9 mouse cellular contexts compared by ENCODE assay signal in the genomic region with DNA sequence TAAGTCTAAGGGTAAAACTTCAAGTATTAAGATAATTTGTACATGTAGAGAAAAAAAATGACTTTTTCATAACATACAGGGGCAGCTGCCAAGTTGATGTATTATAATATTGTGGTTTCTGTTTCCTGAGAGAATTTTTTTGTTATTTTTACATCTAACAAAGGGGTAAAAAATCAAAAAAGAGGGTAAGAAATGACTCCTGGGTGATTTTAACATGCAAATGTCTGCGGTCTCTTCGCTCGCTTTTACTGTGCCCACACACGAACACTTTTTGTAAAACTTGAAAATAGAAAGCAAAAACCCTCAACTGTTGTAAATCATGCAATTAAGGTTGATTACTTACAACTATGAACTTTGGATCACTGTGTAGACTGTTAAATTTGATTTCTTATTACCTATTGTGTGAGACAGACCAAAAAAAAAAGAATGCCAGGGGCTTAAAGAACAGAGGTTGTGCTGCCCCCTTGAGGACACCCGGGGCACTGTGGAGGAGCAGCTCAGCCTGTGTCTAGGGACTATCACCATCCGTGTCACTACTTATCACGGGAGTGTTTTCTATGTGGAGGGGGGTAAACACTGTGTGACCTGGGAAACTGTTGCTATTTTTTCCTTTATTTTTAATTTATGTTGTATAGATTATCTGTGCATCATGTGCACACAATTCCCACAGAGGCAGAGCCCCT. TPM values are rescaled to one million over a fixed set of nuclear protein-coding genes. Genes with fewer than 3 reads are reported as not detected.
A peak's percentile ranks its signal among the peaks of the same experiment; 100 is the strongest.
DNase-seq lines count a peak whose midpoint lies in the region; ATAC-seq and TF ChIP-seq lines count a peak whose summit lies in the region.
"Had no signal": no experiment of that assay in that cellular context is flagged by ENCODE, and none has a peak within 500 bp of the region (broad histone marks: within the 10 kb centered on the region; RNA-seq: fewer than 3 reads in every experiment).

No protein-coding gene starts in this region.

- TF ChIP-seq CTCF in cerebellum, adult 2 months (IDR thresholded peaks at IDR 0.05; ENCODE audit: borderline replicate concordance, insufficient read depth, low read depth, low read length) = peak; percentile 88

- H3K4me1 ChIP-seq in cerebellum, adult 2 months (ENCODE audit: control insufficient read depth, insufficient read depth, low read length) = peaks cover 11% of the 10 kb centered on the region
- H3K4me1 ChIP-seq: limb, embryonic 12.5 days had no signal

- H3K27ac ChIP-seq in cerebellum, adult 2 months (ENCODE audit: insufficient read depth, low read length) = no peak overlapping the region
- H3K27ac ChIP-seq: limb, embryonic 12.5 days had no signal

- 48% methylated on average over 7 of the region's 7 CpGs for WGBS in cerebellum, adult 2 months

- H3K4me3 ChIP-seq in cerebellum, adult 2 months (replicated peaks; ENCODE audit: insufficient read depth, low read depth, low read length) = no peak overlapping the region
- H3K4me3 ChIP-seq: limb, embryonic 12.5 days had no signal

- no peak for TF ChIP-seq POLR2A in cerebellum, adult 2 months (IDR thresholded peaks at IDR 0.05; ENCODE audit: borderline replicate concordance, insufficient read depth, low read length)

- H3K27me3 ChIP-seq in cerebellum, adult 2 months (ENCODE audit: control insufficient read depth, insufficient read depth, low read length) = no peaks in the 10 kb centered on the region

- DNase-seq in cerebellum, adult 11 months = peak; percentile 84
- peak; percentile 78 for DNase-seq in ES-CJ7 (ENCODE audit: low read depth, low spot score)
- peak; percentile 85 to 90 for DNase-seq in cerebellum, adult 2 months
- peak; percentile 43 to 92 for DNase-seq in frontal cortex, adult 2 months (ENCODE audit: extremely low spot score in 1 of 2, low spot score in 1 of 2)
- peak; percentile 66 for DNase-seq in kidney, postnatal 14 days
- peak; percentile 79 for DNase-seq in lung, postnatal 10 days
- peak; percentile 89 for DNase-seq in right cerebral cortex, postnatal 4 days

- ATAC-seq in cerebellum, adult (ENCODE audit: insufficient number of reproducible peaks, low FRiP score, low TSS enrichment) = no peak

RNA-seq across cellular contexts. Expression of gene Myh14, which starts 23.5 kb away (rescaled TPM):
- 54.9 and 56.2 TPM in 2 replicates for polyA plus RNA-seq in cerebellum, adult 2 months (2012; rRNA removed)
- polyA plus RNA-seq in frontal cortex, adult 2 months (2012; rRNA removed) = 17.5 and 18.6 TPM in 2 replicates

RNA-seq across cellular contexts. Expression of gene Kcnc3, which starts 56.7 kb away (rescaled TPM):
- polyA plus RNA-seq in cerebellum, adult 2 months (2012; rRNA removed) = 368 and 423 TPM in 2 replicates
- 47.9 and 49.9 TPM in 2 replicates for polyA plus RNA-seq in frontal cortex, adult 2 months (2012; rRNA removed)
